Mouse (Mus musculus) G1E (cell line): ENCODE data around the gene Kcnt1.

ENCODE experiments used
- CTCF ChIP-seq: IDR thresholded peaks from 2 replicates; pipeline ENCODE4 v1.5.1; 2012; ENCODE audit warnings: low read depth, low read length, inconsistent platforms, mixed read lengths
- GATA1 ChIP-seq: IDR thresholded peaks from 2 replicates; pipeline ENCODE4 v1.6.1; 2012; ENCODE audit warnings: borderline replicate concordance, low read length, inconsistent platforms, mixed read lengths
- POLR2AphosphoS5 ChIP-seq: IDR thresholded peaks from 2 replicates; pipeline ENCODE4 v1.6.1; 2012; ENCODE audit warnings: low read depth, low read length, inconsistent platforms; ENCODE audit not compliant: insufficient replicate concordance

GRCm38 (mm10) chr2:25949291-25949690 lies 85.8 kb downstream of the Kcnt1 start:
- TF ChIP-seq CTCF: no peak
- TF ChIP-seq POLR2AphosphoS5: no peak
- no peak for TF ChIP-seq GATA1
